Mouse (Mus musculus) MEL (cell line): Measurements from ENCODE around the gene Ccdc141. TPM values are rescaled to one million over a fixed set of nuclear protein-coding genes. Genes with fewer than 3 reads are reported as not detected.

Experiments used
- DNase-seq: peaks from one replicate; pipeline ENCODE4 v3.0.0; 2011; ENCODE audit warnings: low read depth, low spot score
- H3K27ac ChIP-seq: 2 replicates; pipeline ENCODE4 v1.5.1; 2012; ENCODE audit warnings: low read depth, mild to moderate bottlenecking, control low read depth, low read length, moderate library complexity; ENCODE audit not compliant: control insufficient read depth
- H3K27me3 ChIP-seq, 2 experiments: fragments of 150-350 bp in 1 of 2; sonication (generic) in 1 of 2; 2 replicates each; pipeline ENCODE4 v1.6.1; 2012; ENCODE audit warnings: low read length in 2 of 2, mild to moderate bottlenecking in 2 of 2, improper control_type of control experiment in 1 of 2, moderate library complexity in 1 of 2; ENCODE audit not compliant: insufficient read depth in 2 of 2, control insufficient read depth in 1 of 2
- H3K36me3 ChIP-seq, 2 experiments: 2 replicates each; pipeline ENCODE4 v1.6.1; 2012 to 2014; ENCODE audit warnings: low read length in 2 of 2, improper control_type of control experiment in 1 of 2, inconsistent platforms in 1 of 2, mild to moderate bottlenecking in 1 of 2; ENCODE audit not compliant: insufficient read depth in 2 of 2, control insufficient read depth in 1 of 2
- H3K4me1 ChIP-seq, 2 experiments: fragments of 150-350 bp in 1 of 2; sonication (generic) in 1 of 2; 2 replicates each; pipeline ENCODE4 v1.6.1; 2012; ENCODE audit warnings: low read length in 2 of 2, improper control_type of control experiment in 1 of 2, mild to moderate bottlenecking in 1 of 2; ENCODE audit not compliant: insufficient read depth in 2 of 2, control insufficient read depth in 1 of 2
- H3K4me3 ChIP-seq, 2 experiments: fragments of 150-350 bp in 1 of 2; sonication (generic) in 1 of 2; 2 replicates each; pipeline ENCODE4 v1.5.1; 2012; ENCODE audit warnings: low read depth in 2 of 2, low read length in 2 of 2, mild to moderate bottlenecking in 2 of 2, moderate library complexity in 2 of 2, control low read depth in 1 of 2, improper control_type of control experiment in 1 of 2; ENCODE audit not compliant: control insufficient read depth in 1 of 2, insufficient read depth in 1 of 2
- H3K79me2 ChIP-seq: 2 replicates; pipeline ENCODE4 v1.6.1; 2012; ENCODE audit warnings: mild to moderate bottlenecking, low read length, moderate library complexity; ENCODE audit not compliant: control insufficient read depth, poor library complexity, insufficient read depth
- H3K9ac ChIP-seq: 2 replicates; pipeline ENCODE4 v1.6.1; 2012; ENCODE audit warnings: low read depth, mild to moderate bottlenecking, control low read depth, low read length, moderate library complexity; ENCODE audit not compliant: control insufficient read depth, poor library complexity, severe bottlenecking
- H3K9me3 ChIP-seq: fragments of 150-350 bp; sonication (generic); replicated peaks from 2 replicates; pipeline ENCODE4 v1.6.1; 2012; ENCODE audit warnings: mild to moderate bottlenecking, low read length, improper control_type of control experiment, moderate library complexity; ENCODE audit not compliant: insufficient read depth
- CHD2 ChIP-seq: IDR thresholded peaks from 2 replicates; pipeline ENCODE4 v1.6.1; 2011; ENCODE audit warnings: low read length, improper control_type of control experiment
- CTCF ChIP-seq, 3 experiments: IDR thresholded peaks in 2 of 3; conservative IDR thresholded peaks in 1 of 3; 2 replicates each; pipeline ENCODE4 v1.5.1; 2011 to 2012; ENCODE audit warnings: low read length in 3 of 3, low read depth in 2 of 3, mild to moderate bottlenecking in 2 of 3, improper control_type of control experiment in 1 of 3, inconsistent platforms in 1 of 3, mixed read lengths in 1 of 3, moderate library complexity in 1 of 3; ENCODE audit not compliant: control insufficient read depth in 1 of 3, insufficient read depth in 1 of 3, poor library complexity in 1 of 3, severe bottlenecking in 1 of 3
- ETS1 ChIP-seq: IDR thresholded peaks from 2 replicates; pipeline ENCODE4 v1.6.1; 2012; ENCODE audit warnings: low read depth, mild to moderate bottlenecking, inconsistent platforms, low read length, improper control_type of control experiment, moderate library complexity
- GABPA ChIP-seq: IDR thresholded peaks from 2 replicates; pipeline ENCODE4 v1.6.1; 2012; ENCODE audit warnings: low read depth, mild to moderate bottlenecking, inconsistent platforms, low read length, improper control_type of control experiment, moderate library complexity
- KAT2A ChIP-seq: conservative IDR thresholded peaks from 2 replicates; pipeline ENCODE4 v1.6.1; 2012; ENCODE audit warnings: low read depth, low read length, improper control_type of control experiment, inconsistent platforms
- MAFK ChIP-seq: IDR thresholded peaks from 2 replicates; pipeline ENCODE4 v1.6.1; 2011; ENCODE audit warnings: low read depth, mild to moderate bottlenecking, low read length, improper control_type of control experiment, borderline replicate concordance
- MAX ChIP-seq: IDR thresholded peaks from 2 replicates; pipeline ENCODE4 v1.6.1; 2011; ENCODE audit warnings: low read length, improper control_type of control experiment
- MAZ ChIP-seq: IDR thresholded peaks from 2 replicates; pipeline ENCODE4 v1.6.1; 2012; ENCODE audit warnings: low read depth, mild to moderate bottlenecking, inconsistent platforms, low read length, improper control_type of control experiment
- MXI1 ChIP-seq: IDR thresholded peaks from 2 replicates; pipeline ENCODE4 v1.6.1; 2011; ENCODE audit warnings: mild to moderate bottlenecking, low read depth, low read length, improper control_type of control experiment
- NRF1 ChIP-seq: IDR thresholded peaks from 2 replicates; pipeline ENCODE4 v1.6.1; 2014; ENCODE audit warnings: low read depth, mild to moderate bottlenecking, inconsistent platforms, low read length, improper control_type of control experiment, moderate library complexity; ENCODE audit not compliant: poor library complexity, insufficient read depth, severe bottlenecking
- POLR2AphosphoS5 ChIP-seq: IDR thresholded peaks from 2 replicates; pipeline ENCODE4 v1.6.1; 2012; ENCODE audit warnings: low read depth, borderline replicate concordance, mild to moderate bottlenecking, inconsistent platforms, low read length, moderate library complexity, mixed read lengths
- RAD21 ChIP-seq: IDR thresholded peaks from 2 replicates; pipeline ENCODE4 v1.6.1; 2011; ENCODE audit warnings: mild to moderate bottlenecking, low read depth, low read length, improper control_type of control experiment
- SIN3A ChIP-seq: IDR thresholded peaks from 2 replicates; pipeline ENCODE4 v1.6.1; 2012; ENCODE audit warnings: low read length, improper control_type of control experiment, inconsistent platforms
- SMC3 ChIP-seq: IDR thresholded peaks from 2 replicates; pipeline ENCODE4 v1.6.1; 2011; ENCODE audit warnings: low read depth, low read length, improper control_type of control experiment
- TAL1 ChIP-seq: IDR thresholded peaks from 2 replicates; pipeline ENCODE4 v1.6.1; 2012; ENCODE audit warnings: mild to moderate bottlenecking, inconsistent platforms, low read length, moderate library complexity, mixed read lengths
- TBP ChIP-seq: IDR thresholded peaks from 2 replicates; pipeline ENCODE4 v1.8.0; 2011; ENCODE audit warnings: low read depth, low read length, improper control_type of control experiment
- TCF12 ChIP-seq: IDR thresholded peaks from 2 replicates; pipeline ENCODE4 v1.6.1; 2014; ENCODE audit warnings: low read depth, mild to moderate bottlenecking, inconsistent platforms, low read length, improper control_type of control experiment, moderate library complexity
- UBTF ChIP-seq: IDR thresholded peaks from 2 replicates; pipeline ENCODE4 v1.6.1; 2012; ENCODE audit warnings: low read depth, mild to moderate bottlenecking, inconsistent platforms, low read length, improper control_type of control experiment, moderate library complexity, borderline replicate concordance; ENCODE audit not compliant: insufficient read depth
- USF1 ChIP-seq: IDR thresholded peaks from 2 replicates; pipeline ENCODE4 v1.6.1; 2014; ENCODE audit warnings: low read depth, mild to moderate bottlenecking, inconsistent platforms, low read length, improper control_type of control experiment, moderate library complexity
- ZNF384 ChIP-seq: IDR thresholded peaks from 2 replicates; pipeline ENCODE4 v1.6.1; 2012; ENCODE audit warnings: low read depth, mild to moderate bottlenecking, inconsistent platforms, low read length, improper control_type of control experiment
- polyA plus RNA-seq, 2 experiments: library from polyadenylated mRNA; stranded (reverse) in 1 of 2; unstranded in 1 of 2; fragments of >175 nt in 1 of 2; fragments of >200 nt in 1 of 2; gene quantifications; 2 replicates each; pipeline versions ENCODE4 v1.2.1 to v1.2.4; 2012; ENCODE audit warnings: low replicate concordance in 2 of 2, low read depth in 1 of 2; ENCODE audit not compliant: insufficient read length in 2 of 2, insufficient read depth in 1 of 2, missing spikeins in 1 of 2
- total RNA-seq: library from RNA; depleted of rRNA; stranded (reverse); fragments of 300-350 nt; gene quantifications from 2 replicates; pipeline ENCODE4 v1.2.3, GENCODE M21; 2012

The Ccdc141 gene
- total and polyA plus RNA-seq, 3 experiments = 0.54 to 1.1 TPM; not detected in 1

DNA sequence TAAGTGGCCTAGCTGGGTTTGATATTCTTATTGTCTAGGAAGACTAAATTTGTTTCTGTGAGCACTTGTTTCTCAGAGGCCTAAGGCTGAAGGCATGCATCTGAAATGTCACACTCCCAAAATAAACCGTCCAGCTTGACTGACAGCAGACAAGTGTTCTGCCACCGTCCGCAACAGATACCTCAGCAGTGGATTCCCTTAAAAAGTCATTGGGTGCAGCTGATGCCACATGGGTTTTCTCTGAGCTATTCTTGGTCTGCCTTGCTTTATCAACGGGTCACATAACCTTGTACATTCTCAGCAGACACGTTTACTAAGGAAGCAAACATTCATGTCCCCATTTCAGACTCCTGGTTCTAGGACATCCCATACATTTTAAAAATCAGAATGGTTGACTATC is 188.7 kb downstream of the Ccdc141 start:
- H3K27ac ChIP-seq = no peak overlapping the region
- no peaks in the 10 kb centered on the region for H3K9me3 ChIP-seq
- H3K4me3 ChIP-seq = no peak overlapping the region
- no peaks in the 10 kb centered on the region for H3K4me1 ChIP-seq
- H3K79me2 ChIP-seq = no peaks in the 10 kb centered on the region
- TF ChIP-seq TCF12 (no peak), MAZ (no peak), KAT2A (no peak), SIN3A (no peak), GABPA (no peak), MAX (no peak), POLR2AphosphoS5 (no peak), CHD2 (no peak), RAD21 (no peak), MXI1 (no peak), ETS1 (no peak)
- TF ChIP-seq, all 39 proteins: peak for 0
- no peak overlapping the region for H3K9ac ChIP-seq
- DNase-seq = no peak
- H3K27me3 ChIP-seq = no peaks in the 10 kb centered on the region
- no peaks in the 10 kb centered on the region for H3K36me3 ChIP-seq

DNA sequence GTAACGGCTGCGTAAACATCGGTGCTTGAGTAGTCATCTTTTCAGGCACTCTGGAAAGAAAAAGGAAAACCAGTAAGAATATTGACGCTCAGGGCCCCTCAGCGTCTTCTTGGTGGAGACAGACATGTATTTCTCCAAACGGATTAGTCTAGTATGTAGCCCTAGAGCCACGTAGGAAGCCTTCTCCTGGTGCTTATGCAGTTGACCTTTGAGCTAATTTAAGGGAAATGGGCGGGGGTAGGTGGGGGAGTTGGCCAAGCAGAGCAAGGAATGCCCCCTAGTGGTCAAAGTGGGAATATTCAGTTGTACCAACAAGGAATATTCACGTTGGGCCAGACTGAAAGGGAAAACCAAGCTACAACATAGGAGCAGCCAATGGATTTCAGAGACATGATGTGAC is 190.3 kb downstream of the Ccdc141 start:
- Histone ChIP-seq H3K36me3 (no peaks in the 10 kb centered on the region), H3K9me3 (no peaks in the 10 kb centered on the region), H3K4me3 (no peak overlapping the region), H3K27ac (no peak overlapping the region), H3K4me1 (no peaks in the 10 kb centered on the region), H3K9ac (no peak overlapping the region), H3K79me2 (no peaks in the 10 kb centered on the region), H3K27me3 (no peaks in the 10 kb centered on the region)
- TF ChIP-seq USF1 (no peak), TBP (no peak), RAD21 (peak; percentile 15), UBTF (no peak), TAL1 (no peak), MAX (no peak), ZNF384 (no peak), ETS1 (no peak), MAZ (peak; percentile 37; the same call in 1 of the 2 replicates), SMC3 (peak; percentile 36), CTCF (IDR thresholded peaks at IDR 0.05 in 2 of 3, conservative IDR thresholded peaks at IDR 0.05 in 1 of 3; ENCODE audit: control insufficient read depth in 1 of 3, insufficient read depth in 1 of 3, low read depth in 2 of 3, low read length in 3 of 3, poor library complexity in 1 of 3, severe bottlenecking in 1 of 3) (peak; percentile 56 to 74 (median 59)), NRF1 (no peak), MAFK (no peak), MXI1 (no peak)
- peak; percentile 41 for DNase-seq
